Mouse (Mus musculus) midbrain, postnatal 0 days (tissue): ENCODE data around the gene Tpd52l1. TPM values are rescaled to one million over a fixed set of nuclear protein-coding genes. Genes with fewer than 3 reads are reported as not detected.

Source experiments
- ATAC-seq: fragments of 200-750 bp; cut with Nextera tagmentation; 2 replicates; pipeline ENCODE4 v1.8.0; 2017; ENCODE audit warnings: moderate number of reproducible peaks, mild to moderate bottlenecking, moderate TSS enrichment, moderate library complexity; ENCODE audit not compliant: low FRiP score
- DNase-seq: peaks from one replicate; pipeline ENCODE4 v3.0.0-alpha.2; 2015; ENCODE audit warnings: low spot score
- H3K27ac ChIP-seq: fragments of 300-500 bp; sonication (generic); 2 replicates; pipeline ENCODE4 v1.5.1; 2014; ENCODE audit warnings: low read depth, mild to moderate bottlenecking, low read length, mixed read lengths
- H3K27me3 ChIP-seq: fragments of 300-500 bp; sonication (generic); 2 replicates; pipeline ENCODE4 v1.6.1; 2014; ENCODE audit warnings: low read length, control low read depth, mixed read lengths; ENCODE audit not compliant: insufficient read depth
- H3K36me3 ChIP-seq: fragments of 300-500 bp; sonication (generic); 2 replicates; pipeline ENCODE4 v1.6.1; 2014; ENCODE audit warnings: low read length, control low read depth, mixed read lengths; ENCODE audit not compliant: insufficient read depth
- H3K4me1 ChIP-seq: fragments of 300-500 bp; sonication (generic); 2 replicates; pipeline ENCODE4 v1.6.1; 2014; ENCODE audit warnings: mild to moderate bottlenecking, control low read depth, antibody characterized with exemption, low read length, mixed read lengths; ENCODE audit not compliant: insufficient read depth
- H3K4me2 ChIP-seq: fragments of 300-500 bp; sonication (generic); 2 replicates; pipeline ENCODE4 v1.6.1; 2014; ENCODE audit warnings: low read depth, mild to moderate bottlenecking, low read length, mixed read lengths; ENCODE audit not compliant: poor library complexity, severe bottlenecking
- H3K4me3 ChIP-seq: fragments of 300-500 bp; sonication (generic); 2 replicates; pipeline ENCODE4 v1.5.1; 2014; ENCODE audit warnings: low read depth, mild to moderate bottlenecking, low read length, moderate library complexity
- H3K9ac ChIP-seq: fragments of 300-500 bp; sonication (generic); replicated peaks from 2 replicates; pipeline ENCODE4 v1.6.1; 2014; ENCODE audit warnings: mild to moderate bottlenecking, low read length, moderate library complexity, mixed read lengths; ENCODE audit not compliant: poor library complexity, severe bottlenecking
- H3K9me3 ChIP-seq: fragments of 300-500 bp; sonication (generic); 2 replicates; pipeline ENCODE4 v1.6.1; 2016; ENCODE audit warnings: low read length, control low read depth
- CTCF ChIP-seq: IDR thresholded peaks from 2 replicates; pipeline ENCODE4 v1.5.1; 2016; ENCODE audit warnings: antibody characterized with exemption, mild to moderate bottlenecking
- WGBS: fragments of 180-500 bp; shearing (Covaris S2); extraction: QIAGEN DNeasy Blood & Tissue Kit; methylation state at CpG from one replicate; pipeline ENCODE4 v1.1.7; 2014; 5-methylcytosine and 5-hydroxymethylcytosine counted together
- polyA plus RNA-seq: library from polyadenylated mRNA; unstranded; fragments of >200 nt; fragmentation: Nextera tagmentation; extraction: Ambion mirVana; gene quantifications from 2 replicates; pipeline ENCODE4 v1.2.1, GENCODE M21; 2015
- total RNA-seq: library from RNA; depleted of rRNA; stranded (reverse); fragments of >200 nt; gene quantifications from 2 replicates; pipeline ENCODE4 v1.2.3, GENCODE M21; 2014

Gene Tpd52l1
- total and polyA plus RNA-seq, 2 experiments from 2014 or later = 30.1 to 82.7 TPM

DNA sequence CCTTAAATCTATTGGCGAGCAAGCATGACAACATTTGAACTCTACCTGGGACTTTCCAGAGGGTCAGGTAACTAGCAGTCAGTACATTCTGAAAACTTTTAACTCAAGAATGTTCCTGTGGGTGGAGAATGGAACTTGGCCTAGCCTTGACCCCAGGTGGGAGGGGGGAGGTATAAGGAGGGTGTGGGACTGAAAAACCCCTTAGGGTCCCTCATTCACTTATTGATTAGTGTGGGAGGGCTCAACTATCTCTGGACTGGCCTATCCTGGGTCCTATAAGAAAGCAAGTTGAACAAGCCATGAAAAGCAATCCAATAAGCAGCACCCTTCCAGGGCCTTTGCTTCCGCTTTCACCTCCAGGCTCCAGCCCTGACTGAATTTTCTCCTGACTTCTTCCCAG is 142.3 kb downstream of the Tpd52l1 start:
- Histone ChIP-seq H3K36me3 (no peaks in the 10 kb centered on the region), H3K27me3 (no peaks in the 10 kb centered on the region), H3K27ac (no peak overlapping the region), H3K9ac (no peak overlapping the region), H3K4me1 (no peaks in the 10 kb centered on the region), H3K9me3 (no peaks in the 10 kb centered on the region), H3K4me2 (no peak overlapping the region), H3K4me3 (no peak overlapping the region)
- TF ChIP-seq CTCF = no peak
- ATAC-seq = no peak
- WGBS = 98% methylated on average over 2 of the region's 2 CpGs
- no peak for DNase-seq

DNA sequence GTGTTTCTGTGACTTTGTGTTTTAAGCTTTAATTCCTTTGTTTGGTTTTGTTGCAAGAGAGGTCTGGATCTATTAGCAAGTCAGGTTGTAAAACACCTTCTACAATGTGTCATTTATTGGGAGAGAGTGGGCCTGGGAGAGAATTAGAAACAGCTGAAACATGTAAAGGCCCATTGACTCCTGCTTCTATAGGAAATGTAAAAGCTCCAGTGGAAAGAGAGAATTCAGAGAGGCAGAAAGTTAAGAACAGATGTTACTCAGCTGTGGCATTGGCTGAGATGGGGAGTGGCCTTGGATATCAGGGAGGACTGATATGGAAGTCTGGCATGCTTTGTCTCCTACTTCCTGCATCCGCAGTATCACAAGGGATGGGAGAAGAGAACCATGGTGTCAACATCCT is 145.5 kb downstream of the Tpd52l1 start:
- no peak for ATAC-seq
- H3K27ac ChIP-seq = no peak overlapping the region
- no peak overlapping the region for H3K4me2 ChIP-seq
- TF ChIP-seq CTCF = no peak
- no peaks in the 10 kb centered on the region for H3K36me3 ChIP-seq
- WGBS = 86% methylated on average over 1 of the region's 1 CpGs
- no peaks in the 10 kb centered on the region for H3K9me3 ChIP-seq
- no peak overlapping the region for H3K4me3 ChIP-seq
- H3K9ac ChIP-seq = no peak overlapping the region
- no peak for DNase-seq
- H3K27me3 ChIP-seq = no peaks in the 10 kb centered on the region
- no peaks in the 10 kb centered on the region for H3K4me1 ChIP-seq

DNA sequence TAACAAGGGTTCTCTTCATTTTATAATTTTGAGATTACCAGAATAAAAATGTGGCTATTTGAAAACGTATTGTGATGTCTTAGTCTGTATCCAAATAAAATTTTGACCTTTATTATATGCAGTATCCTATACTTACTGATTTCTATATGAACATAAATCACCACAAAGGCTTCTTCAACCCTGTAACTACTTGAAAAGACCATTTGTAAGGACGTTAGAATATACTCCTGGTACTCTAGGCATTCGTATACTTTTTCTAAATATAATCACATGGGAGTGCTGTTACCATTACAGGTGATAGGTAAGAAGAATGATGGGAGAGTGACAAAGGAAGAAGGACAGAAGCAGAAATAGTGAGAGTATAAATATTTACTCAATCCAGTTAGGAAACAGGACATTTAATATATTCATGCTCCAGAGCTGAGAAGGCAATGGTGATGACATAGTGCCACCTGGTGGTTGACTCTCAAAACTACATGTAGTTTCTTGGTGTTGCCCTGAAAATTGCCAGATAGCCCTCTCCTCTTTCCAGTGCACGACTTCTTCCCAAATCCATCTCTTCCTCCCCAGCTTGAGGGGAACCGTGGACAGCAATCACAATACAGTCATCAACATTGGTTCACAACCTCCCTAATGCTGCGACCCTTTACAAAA is 146.7 kb downstream of the Tpd52l1 start:
- Histone ChIP-seq H3K36me3 (no peaks in the 10 kb centered on the region), H3K4me3 (no peak overlapping the region), H3K27ac (no peak overlapping the region), H3K4me2 (no peak overlapping the region), H3K4me1 (no peaks in the 10 kb centered on the region), H3K9me3 (no peaks in the 10 kb centered on the region), H3K27me3 (no peaks in the 10 kb centered on the region), H3K9ac (no peak overlapping the region)
- ATAC-seq (peak; percentile 73), DNase-seq (peak; percentile 80)
- WGBS = 44% methylated on average over 6 of the region's 6 CpGs
- TF ChIP-seq CTCF = peak; percentile 94

DNA sequence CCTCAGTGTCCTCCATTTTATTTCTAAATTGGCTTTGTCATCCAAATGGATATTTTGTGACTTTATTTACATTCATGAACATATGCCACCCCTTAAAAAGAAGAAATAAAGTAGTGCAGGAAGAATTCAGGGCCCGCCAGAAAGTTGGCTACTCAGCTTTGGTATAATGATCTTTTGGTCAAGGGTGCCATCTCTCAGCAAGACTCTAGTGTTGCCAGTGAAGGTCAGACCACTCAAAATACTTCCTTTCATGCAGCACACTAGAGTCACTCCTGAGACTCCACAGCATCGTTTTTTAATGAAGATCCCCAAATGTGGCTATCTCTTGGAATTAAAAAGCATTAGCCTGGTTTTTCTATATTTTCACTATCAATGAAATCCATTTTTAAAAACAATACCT is 147.5 kb downstream of the Tpd52l1 start:
- Histone ChIP-seq H3K4me2 (no peak overlapping the region), H3K4me3 (no peak overlapping the region), H3K27me3 (no peaks in the 10 kb centered on the region), H3K9ac (no peak overlapping the region), H3K27ac (no peak overlapping the region), H3K9me3 (no peaks in the 10 kb centered on the region), H3K36me3 (no peaks in the 10 kb centered on the region), H3K4me1 (no peaks in the 10 kb centered on the region)
- DNase-seq = peak; percentile 21
- 51% methylated on average over 2 of the region's 2 CpGs for WGBS
- ATAC-seq = no peak
- 0 out of 2 replicates have a peak, but pooled peaks have one; percentile 13 for TF ChIP-seq CTCF

DNA sequence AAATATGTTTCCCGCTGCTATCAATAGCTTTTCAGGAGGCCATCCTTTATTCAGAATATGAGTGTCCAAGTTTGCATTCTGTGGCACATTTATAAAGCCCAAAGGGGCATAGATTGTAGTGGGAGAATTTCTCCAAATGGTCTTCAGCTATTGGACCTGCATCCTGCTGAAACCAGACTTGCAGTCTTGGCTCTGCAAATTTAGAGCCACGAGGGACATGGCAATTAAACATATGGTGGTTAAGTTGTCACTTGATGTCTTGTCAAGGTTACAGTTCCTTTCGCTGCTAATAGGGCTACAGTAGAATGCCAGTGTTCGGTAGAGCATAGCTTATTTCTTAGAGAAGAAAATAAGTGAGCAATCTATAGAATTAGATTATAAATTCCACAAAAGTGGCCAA is 148.7 kb downstream of the Tpd52l1 start:
- H3K4me3 ChIP-seq = no peak overlapping the region
- no peaks in the 10 kb centered on the region for H3K9me3 ChIP-seq
- H3K27ac ChIP-seq = no peak overlapping the region
- 64% methylated on average over 4 of the region's 4 CpGs for WGBS
- no peak overlapping the region for H3K9ac ChIP-seq
- DNase-seq (no peak), ATAC-seq (no peak)
- no peaks in the 10 kb centered on the region for H3K4me1 ChIP-seq
- no peaks in the 10 kb centered on the region for H3K27me3 ChIP-seq
- TF ChIP-seq CTCF = no peak
- no peak overlapping the region for H3K4me2 ChIP-seq
- H3K36me3 ChIP-seq = no peaks in the 10 kb centered on the region

DNA sequence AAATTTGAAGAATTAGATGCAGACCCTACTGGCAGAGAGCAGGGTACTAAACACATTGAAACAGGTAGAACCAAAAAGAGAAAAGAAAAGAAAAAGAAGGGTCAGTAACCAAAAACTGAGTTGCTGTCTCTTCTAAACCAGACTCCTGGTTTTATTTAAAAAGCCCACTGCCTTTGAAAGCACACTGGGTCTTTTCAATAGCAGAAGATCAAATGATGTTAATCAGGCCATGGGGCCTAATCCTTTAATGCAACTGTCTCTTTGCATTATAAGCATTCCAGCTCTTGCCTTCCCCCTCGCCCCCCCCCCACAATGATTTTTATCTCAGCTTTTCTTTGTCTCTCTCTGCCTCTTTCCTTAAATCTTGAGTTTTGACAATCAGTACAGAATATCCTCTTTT is 149.3 kb downstream of the Tpd52l1 start:
- H3K27me3 ChIP-seq = no peaks in the 10 kb centered on the region
- no peaks in the 10 kb centered on the region for H3K9me3 ChIP-seq
- no peaks in the 10 kb centered on the region for H3K36me3 ChIP-seq
- H3K9ac ChIP-seq = no peak overlapping the region
- no peak for DNase-seq
- H3K4me1 ChIP-seq = no peaks in the 10 kb centered on the region
- H3K4me3 ChIP-seq = no peak overlapping the region
- TF ChIP-seq CTCF = no peak
- ATAC-seq = no peak
- no peak overlapping the region for H3K4me2 ChIP-seq
- H3K27ac ChIP-seq = no peak overlapping the region
- WGBS = 14% methylated on average over 1 of the region's 1 CpGs
